Mouse (Mus musculus): Measurements from ENCODE around the gene Lrpprc. TPM values are rescaled to one million over a fixed set of nuclear protein-coding genes. Genes with fewer than 3 reads are reported as not detected.

The Lrpprc gene
- total and polyA plus RNA-seq, 3 experiments, result 32.0 to 148 (median 125) TPM

GRCm38 (mm10) chr17:84736719-84737118, 53.9 kb downstream of the Lrpprc start:
- WGBS, result 81% methylated on average over 9 of the region's 9 CpGs
- intact Hi-C loops (cut with DNase I), result no loop called here
- H3K27ac ChIP-seq, result no peak overlapping the region

GRCm38 (mm10) chr17:84732612-84733011, 58.0 kb downstream of the Lrpprc start:
- no peak overlapping the region for H3K27ac ChIP-seq
- H3K27me3 ChIP-seq (ENCODE audit: control insufficient read depth, insufficient read depth, low read length), result no peaks in the 10 kb centered on the region
- no peak for TF ChIP-seq POLR2A (IDR thresholded peaks at IDR 0.05; ENCODE audit: insufficient read depth, low read depth, low read length)
- TF ChIP-seq EP300 (IDR thresholded peaks at IDR 0.05; ENCODE audit: insufficient read depth, low read depth, low read length), result no peak
- TF ChIP-seq CTCF (IDR thresholded peaks at IDR 0.05), result no peak
- H3K4me3 ChIP-seq, result no peak overlapping the region
- no peaks in the 10 kb centered on the region for H3K79me2 ChIP-seq (replicated peaks; ENCODE audit: control insufficient read depth, insufficient read depth, low read length)
- no peaks in the 10 kb centered on the region for H3K4me1 ChIP-seq (ENCODE audit: control insufficient read depth, insufficient read depth, low read length)
- intact Hi-C loops (cut with DNase I), result no loop called here
- 71% methylated on average over 8 of the region's 8 CpGs for WGBS
- no peak overlapping the region for H3K9ac ChIP-seq (ENCODE audit: low read depth, low read length)
- peaks cover 2% of the 10 kb centered on the region; the same call in 1 of the 2 replicates for H3K36me3 ChIP-seq (ENCODE audit: control insufficient read depth, insufficient read depth, low read length)
- no peak for DNase-seq

More at GRCm38 (mm10) chr17:84736719-84737118, 53.9 kb downstream of the Lrpprc start:
- Histone ChIP-seq H3K27me3 (ENCODE audit: control insufficient read depth, insufficient read depth, low read length) (no peaks in the 10 kb centered on the region), H3K9ac (ENCODE audit: low read depth, low read length) (no peak overlapping the region), H3K4me1 (ENCODE audit: control insufficient read depth, insufficient read depth, low read length) (no peaks in the 10 kb centered on the region), H3K4me3 (no peak overlapping the region), H3K79me2 (replicated peaks; ENCODE audit: control insufficient read depth, insufficient read depth, low read length) (no peaks in the 10 kb centered on the region), H3K36me3 (ENCODE audit: control insufficient read depth, insufficient read depth, low read length) (no peaks in the 10 kb centered on the region; the same call in 1 of the 2 replicates)
- TF ChIP-seq EP300 (IDR thresholded peaks at IDR 0.05; ENCODE audit: insufficient read depth, low read depth, low read length), result no peak
- no peak for TF ChIP-seq CTCF (IDR thresholded peaks at IDR 0.05)
- TF ChIP-seq POLR2A (IDR thresholded peaks at IDR 0.05; ENCODE audit: insufficient read depth, low read depth, low read length), result no peak
- no peak for DNase-seq

DNA sequence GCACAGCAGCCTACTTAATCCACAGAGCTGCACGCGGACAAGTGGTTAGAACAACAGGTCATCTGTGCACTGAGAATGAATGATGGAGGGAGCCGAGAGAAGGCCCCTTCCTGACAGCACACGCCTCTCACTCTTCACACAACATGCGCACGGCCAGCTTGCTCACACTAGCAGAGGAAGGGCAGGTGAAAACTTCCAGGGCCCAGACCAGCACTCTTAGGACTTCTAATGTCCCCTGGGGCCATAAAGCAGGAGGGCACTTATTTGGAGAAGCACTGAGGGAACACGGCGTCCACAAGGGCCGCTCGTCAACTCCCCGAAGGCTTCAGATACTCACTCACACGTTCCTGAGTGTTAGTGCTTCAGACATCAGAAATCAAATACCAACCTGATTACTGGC, 59.2 kb downstream of the Lrpprc start:
- Histone ChIP-seq H3K27ac (no peak overlapping the region), H3K9ac (ENCODE audit: low read depth, low read length) (no peak overlapping the region), H3K79me2 (replicated peaks; ENCODE audit: control insufficient read depth, insufficient read depth, low read length) (no peaks in the 10 kb centered on the region), H3K4me3 (no peak overlapping the region), H3K36me3 (ENCODE audit: control insufficient read depth, insufficient read depth, low read length) (peaks cover 2% of the 10 kb centered on the region; the same call in 1 of the 2 replicates), H3K4me1 (ENCODE audit: control insufficient read depth, insufficient read depth, low read length) (no peaks in the 10 kb centered on the region), H3K27me3 (ENCODE audit: control insufficient read depth, insufficient read depth, low read length) (no peaks in the 10 kb centered on the region)
- DNase-seq, result no peak
- WGBS, result 91% methylated on average over 12 of the region's 12 CpGs
- TF ChIP-seq POLR2A (IDR thresholded peaks at IDR 0.05; ENCODE audit: insufficient read depth, low read depth, low read length) (no peak), CTCF (IDR thresholded peaks at IDR 0.05) (no peak), EP300 (IDR thresholded peaks at IDR 0.05; ENCODE audit: insufficient read depth, low read depth, low read length) (no peak)
- intact Hi-C loops (cut with DNase I), result no loop called here

- no peak overlapping the region for H3K27ac ChIP-seq
- H3K9ac ChIP-seq (ENCODE audit: low read depth, low read length), result no peak overlapping the region
- no peaks in the 10 kb centered on the region for H3K4me1 ChIP-seq (ENCODE audit: control insufficient read depth, insufficient read depth, low read length)
- H3K4me3 ChIP-seq, result no peak overlapping the region
- no peak for DNase-seq
- no peaks in the 10 kb centered on the region for H3K27me3 ChIP-seq (ENCODE audit: control insufficient read depth, insufficient read depth, low read length)
- intact Hi-C loops (cut with DNase I), result no loop called here
- H3K79me2 ChIP-seq (replicated peaks; ENCODE audit: control insufficient read depth, insufficient read depth, low read length), result no peaks in the 10 kb centered on the region
- 86% methylated on average over 5 of the region's 5 CpGs for WGBS
- TF ChIP-seq CTCF (IDR thresholded peaks at IDR 0.05), result no peak
- no peak for TF ChIP-seq POLR2A (IDR thresholded peaks at IDR 0.05; ENCODE audit: insufficient read depth, low read depth, low read length)
- TF ChIP-seq EP300 (IDR thresholded peaks at IDR 0.05; ENCODE audit: insufficient read depth, low read depth, low read length), result no peak
- H3K36me3 ChIP-seq (ENCODE audit: control insufficient read depth, insufficient read depth, low read length), result peaks cover 2% of the 10 kb centered on the region; the same call in 1 of the 2 replicates
Measured at GRCm38 (mm10) chr17:84729140-84729539, 61.4 kb downstream of the Lrpprc start.

DNA sequence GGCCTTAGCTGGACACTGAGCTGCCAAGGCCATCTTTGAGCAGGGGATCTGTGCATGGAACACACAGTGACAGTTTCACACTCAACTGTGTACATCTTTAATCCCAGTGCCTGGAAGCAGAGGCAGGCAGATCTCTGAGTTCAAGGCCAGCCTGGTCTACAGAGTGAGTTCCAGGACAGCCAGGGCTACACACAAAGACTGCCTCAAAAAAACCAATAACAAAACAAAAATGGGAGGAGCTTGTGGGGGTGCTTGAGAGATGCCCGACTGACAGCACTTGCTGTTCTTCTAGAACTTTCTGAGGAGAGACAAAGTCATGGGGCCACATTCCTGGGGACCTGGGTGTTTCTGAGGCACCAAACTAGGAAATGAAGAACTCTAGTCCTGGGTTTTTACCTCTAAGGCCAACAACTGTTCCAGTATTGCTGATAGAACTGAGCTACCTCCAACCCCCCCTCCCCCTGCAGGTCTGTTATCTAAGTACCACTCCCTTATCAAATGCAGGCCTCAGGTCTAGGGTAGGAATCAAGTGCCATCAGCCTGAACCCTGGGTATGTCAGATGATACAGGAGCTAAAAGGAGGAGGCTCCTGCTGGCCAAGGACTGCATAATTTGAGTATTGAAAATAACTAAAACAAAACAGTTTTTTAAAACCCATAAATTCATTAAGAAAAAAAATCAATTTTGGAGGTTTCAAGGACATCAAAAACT, 62.2 kb downstream of the Lrpprc start:
- Histone ChIP-seq H3K79me2 (replicated peaks; ENCODE audit: control insufficient read depth, insufficient read depth, low read length) (no peaks in the 10 kb centered on the region), H3K4me3 (no peak overlapping the region), H3K36me3 (ENCODE audit: control insufficient read depth, insufficient read depth, low read length) (peaks cover 2% of the 10 kb centered on the region; the same call in 1 of the 2 replicates), H3K27me3 (ENCODE audit: control insufficient read depth, insufficient read depth, low read length) (no peaks in the 10 kb centered on the region), H3K9ac (ENCODE audit: low read depth, low read length) (no peak overlapping the region), H3K27ac (no peak overlapping the region), H3K4me1 (ENCODE audit: control insufficient read depth, insufficient read depth, low read length) (no peaks in the 10 kb centered on the region)
- TF ChIP-seq POLR2A (IDR thresholded peaks at IDR 0.05; ENCODE audit: insufficient read depth, low read depth, low read length) (no peak), CTCF (IDR thresholded peaks at IDR 0.05) (no peak), EP300 (IDR thresholded peaks at IDR 0.05; ENCODE audit: insufficient read depth, low read depth, low read length) (no peak)
- intact Hi-C loops (cut with DNase I), result no loop called here
- DNase-seq, result no peak
- 83% methylated on average over 1 of the region's 1 CpGs for WGBS

- DNase-seq, result no peak
- Histone ChIP-seq H3K27ac (no peak overlapping the region), H3K4me1 (ENCODE audit: control insufficient read depth, insufficient read depth, low read length) (no peaks in the 10 kb centered on the region), H3K36me3 (ENCODE audit: control insufficient read depth, insufficient read depth, low read length) (peaks cover 2% of the 10 kb centered on the region; the same call in 1 of the 2 replicates), H3K27me3 (ENCODE audit: control insufficient read depth, insufficient read depth, low read length) (no peaks in the 10 kb centered on the region), H3K9ac (ENCODE audit: low read depth, low read length) (no peak overlapping the region), H3K4me3 (no peak overlapping the region), H3K79me2 (replicated peaks; ENCODE audit: control insufficient read depth, insufficient read depth, low read length) (no peaks in the 10 kb centered on the region)
- WGBS, result 98% methylated on average over 3 of the region's 3 CpGs
- intact Hi-C loops (cut with DNase I), result no loop called here
- no peak for TF ChIP-seq EP300 (IDR thresholded peaks at IDR 0.05; ENCODE audit: insufficient read depth, low read depth, low read length)
- no peak for TF ChIP-seq POLR2A (IDR thresholded peaks at IDR 0.05; ENCODE audit: insufficient read depth, low read depth, low read length)
- TF ChIP-seq CTCF (IDR thresholded peaks at IDR 0.05), result no peak
Measured at GRCm38 (mm10) chr17:84725163-84725562, 65.4 kb downstream of the Lrpprc start.

Data from heart, adult 2 months (tissue).